Mouse (Mus musculus) frontal cortex, adult (tissue): ENCODE results near the gene Fggy.

Experiments used
- ATAC-seq: cut with Nextera tagmentation; 2 replicates; pipeline ENCODE4 v1.9.2; 2017; ENCODE audit warnings: mild to moderate bottlenecking, moderate library complexity, mixed read lengths; ENCODE audit not compliant: low TSS enrichment

Fggy gene

GRCm38 (mm10) chr4:95664327-95664726 lies 107.0 kb downstream of the Fggy start:
- peak; percentile 13; the same call in 1 of the 2 replicates for ATAC-seq

- peak; percentile 73 for ATAC-seq
Observed at GRCm38 (mm10) chr4:95666284-95666889, 109.1 kb downstream of the Fggy start.

GRCm38 (mm10) chr4:95666896-95667295 lies 109.6 kb downstream of the Fggy start:
- peak; percentile 88 for ATAC-seq

GRCm38 (mm10) chr4:95667595-95667994 lies 110.3 kb downstream of the Fggy start:
- ATAC-seq = no peak

- no peak for ATAC-seq
Observed at GRCm38 (mm10) chr4:95668543-95668942, 111.2 kb downstream of the Fggy start.

GRCm38 (mm10) chr4:95669336-95669735 lies 112.0 kb downstream of the Fggy start:
- no peak for ATAC-seq

- no peak for ATAC-seq
Observed at GRCm38 (mm10) chr4:95670559-95670958, 113.3 kb downstream of the Fggy start.

- no peak for ATAC-seq
Observed at GRCm38 (mm10) chr4:95672039-95672438, 114.7 kb downstream of the Fggy start.

GRCm38 (mm10) chr4:95676390-95676789 lies 119.1 kb downstream of the Fggy start:
- no peak for ATAC-seq

- peak; percentile 79; the same call in 1 of the 2 replicates for ATAC-seq
Observed at GRCm38 (mm10) chr4:95680756-95681449, 123.6 kb downstream of the Fggy start.

GRCm38 (mm10) chr4:95684522-95685080 lies 127.3 kb downstream of the Fggy start:
- 0 out of 2 replicates have a peak, but pooled peaks have one; percentile 23 for ATAC-seq

- no peak for ATAC-seq
Observed at GRCm38 (mm10) chr4:95686775-95687174, 129.5 kb downstream of the Fggy start.

- no peak for ATAC-seq
Observed at GRCm38 (mm10) chr4:95687350-95687749, 130.0 kb downstream of the Fggy start.

GRCm38 (mm10) chr4:95688159-95688558 lies 130.9 kb downstream of the Fggy start:
- ATAC-seq = no peak

- no peak for ATAC-seq
Observed at GRCm38 (mm10) chr4:95700366-95700765, 143.1 kb downstream of the Fggy start.

- no peak for ATAC-seq
Observed at GRCm38 (mm10) chr4:95707941-95708897, 150.9 kb downstream of the Fggy start.

GRCm38 (mm10) chr4:95709750-95710149 lies 152.4 kb downstream of the Fggy start:
- ATAC-seq = no peak

GRCm38 (mm10) chr4:95712802-95713201 lies 155.5 kb downstream of the Fggy start:
- ATAC-seq = no peak

GRCm38 (mm10) chr4:95713271-95713670 lies 156.0 kb downstream of the Fggy start:
- ATAC-seq = no peak

- no peak for ATAC-seq
Observed at GRCm38 (mm10) chr4:95716137-95716536, 158.8 kb downstream of the Fggy start.

GRCm38 (mm10) chr4:95723615-95724014 lies 166.3 kb downstream of the Fggy start:
- peak; percentile 94 for ATAC-seq

- no peak for ATAC-seq
Observed at GRCm38 (mm10) chr4:95726361-95726760, 169.1 kb downstream of the Fggy start.
